Mouse (Mus musculus): ENCODE results near the gene Nr1i2. TPM values are rescaled to one million over a fixed set of nuclear protein-coding genes. Genes with fewer than 3 reads are reported as not detected.
A peak's percentile ranks its signal among the peaks of the same experiment; 100 is the strongest.
"Not testable (repeated sequence)": the region's sequence is repeated elsewhere in the genome, so short reads cannot be mapped to it uniquely, and the experiment has no call there.

The Nr1i2 gene
- polyA plus RNA-seq (2014; fragmentation: Nextera tagmentation; extraction: Ambion mirVana), result 0.13 TPM in 1 of 2 replicates, not detected in the other

GRCm38 (mm10) chr16:38294685-38295348 lies at the start of gene Nr1i2:
Gene Nr1i2 (minus strand): TSS chr16:38294824.
- H3K36me3 ChIP-seq (ENCODE audit: control insufficient read depth, insufficient read depth, low read length), result no peaks in the 10 kb centered on the region
- ATAC-seq (replicated peaks; ENCODE audit: insufficient number of reproducible peaks, low FRiP score, low TSS enrichment), result no peak
- WGBS (ENCODE audit: insufficient replicate concordance), result 57% methylated on average over 7 of the region's 7 CpGs
- H3K4me1 ChIP-seq (ENCODE audit: control insufficient read depth, insufficient read depth, low read length), result no peaks in the 10 kb centered on the region
- no peak within 1 kb of the TSS for H3K9ac ChIP-seq (ENCODE audit: low read depth, low read length)
- no peaks in the 10 kb centered on the region for H3K27me3 ChIP-seq (ENCODE audit: control insufficient read depth, insufficient read depth, low read length)
- H3K27ac ChIP-seq (ENCODE audit: low read depth, low read length), result no peak within 1 kb of the TSS
- H3K4me3 ChIP-seq (ENCODE audit: low read depth, low read length), result no peak within 1 kb of the TSS
- no peaks in the 10 kb centered on the region for H3K9me3 ChIP-seq (replicated peaks; ENCODE audit: control insufficient read depth, low read length)
- no peak within 1 kb of the TSS for H3K4me2 ChIP-seq

GRCm38 (mm10) chr16:38341396-38342324 lies 47.0 kb upstream of the Nr1i2 start, which contains the start of gene Maats1:
Gene Maats1 (minus strand): TSS chr16:38342143.
- ATAC-seq (replicated peaks; ENCODE audit: insufficient number of reproducible peaks, low FRiP score, low TSS enrichment), result peak; percentile 64
- Histone ChIP-seq H3K9me3 (replicated peaks; ENCODE audit: control insufficient read depth, low read length) (no peaks in the 10 kb centered on the region; the same call in 1 of the 2 replicates), H3K27ac (ENCODE audit: low read depth, low read length) (no peak within 1 kb of the TSS), H3K4me1 (ENCODE audit: control insufficient read depth, insufficient read depth, low read length) (peaks cover 2% of the 10 kb centered on the region; the same call in 1 of the 2 replicates), H3K27me3 (ENCODE audit: control insufficient read depth, insufficient read depth, low read length) (no peaks in the 10 kb centered on the region), H3K9ac (ENCODE audit: low read depth, low read length) (peak within 1 kb of the TSS; percentile 54), H3K4me3 (ENCODE audit: low read depth, low read length) (peak within 1 kb of the TSS; percentile 41), H3K36me3 (ENCODE audit: control insufficient read depth, insufficient read depth, low read length) (no peaks in the 10 kb centered on the region), H3K4me2 (peak within 1 kb of the TSS; percentile 75)
- 11% methylated on average over 30 of the region's 30 CpGs for WGBS (ENCODE audit: insufficient replicate concordance)

- H3K9ac ChIP-seq (ENCODE audit: low read depth, low read length); H3K27me3 ChIP-seq (ENCODE audit: control insufficient read depth, insufficient read depth, low read length); H3K4me3 ChIP-seq (ENCODE audit: low read depth, low read length); H3K27ac ChIP-seq (ENCODE audit: low read depth, low read length); H3K9me3 ChIP-seq (replicated peaks; ENCODE audit: control insufficient read depth, low read length); H3K4me1 ChIP-seq (ENCODE audit: control insufficient read depth, insufficient read depth, low read length); H3K4me2 ChIP-seq; ATAC-seq (replicated peaks; ENCODE audit: insufficient number of reproducible peaks, low FRiP score, low TSS enrichment); H3K36me3 ChIP-seq (ENCODE audit: control insufficient read depth, insufficient read depth, low read length): not testable (repeated sequence)
- whole genome bisulfite sequencing (ENCODE audit: insufficient replicate concordance), result 74% methylated on average over 4 of the region's 4 CpGs
Observed at GRCm38 (mm10) chr16:38338077-38338476, 43.5 kb upstream of the Nr1i2 start.

- Histone ChIP-seq H3K9me3 (replicated peaks; ENCODE audit: control insufficient read depth, low read length) (no peaks in the 10 kb centered on the region), H3K4me1 (ENCODE audit: control insufficient read depth, insufficient read depth, low read length) (no peaks in the 10 kb centered on the region), H3K4me3 (ENCODE audit: low read depth, low read length) (no peak overlapping the region), H3K9ac (ENCODE audit: low read depth, low read length) (no peak overlapping the region), H3K4me2 (no peak overlapping the region), H3K36me3 (ENCODE audit: control insufficient read depth, insufficient read depth, low read length) (no peaks in the 10 kb centered on the region), H3K27ac (ENCODE audit: low read depth, low read length) (no peak overlapping the region), H3K27me3 (ENCODE audit: control insufficient read depth, insufficient read depth, low read length) (no peaks in the 10 kb centered on the region)
- WGBS (ENCODE audit: insufficient replicate concordance), result 40% methylated on average over 6 of the region's 6 CpGs
- no peak for ATAC-seq (replicated peaks; ENCODE audit: insufficient number of reproducible peaks, low FRiP score, low TSS enrichment)
Observed at GRCm38 (mm10) chr16:38334431-38334830, 39.8 kb upstream of the Nr1i2 start.

- Histone ChIP-seq H3K4me3 (ENCODE audit: low read depth, low read length) (no peak overlapping the region), H3K27ac (ENCODE audit: low read depth, low read length) (no peak overlapping the region), H3K9me3 (replicated peaks; ENCODE audit: control insufficient read depth, low read length) (no peaks in the 10 kb centered on the region), H3K27me3 (ENCODE audit: control insufficient read depth, insufficient read depth, low read length) (no peaks in the 10 kb centered on the region), H3K36me3 (ENCODE audit: control insufficient read depth, insufficient read depth, low read length) (no peaks in the 10 kb centered on the region), H3K4me2 (no peak overlapping the region), H3K9ac (ENCODE audit: low read depth, low read length) (no peak overlapping the region), H3K4me1 (ENCODE audit: control insufficient read depth, insufficient read depth, low read length) (no peaks in the 10 kb centered on the region)
- ATAC-seq (replicated peaks; ENCODE audit: insufficient number of reproducible peaks, low FRiP score, low TSS enrichment), result no peak
- 79% methylated on average over 3 of the region's 3 CpGs for WGBS (ENCODE audit: insufficient replicate concordance)
Observed at GRCm38 (mm10) chr16:38329340-38329739, 34.7 kb upstream of the Nr1i2 start.

- WGBS (ENCODE audit: insufficient replicate concordance), result 80% methylated on average over 11 of the region's 11 CpGs
Observed at GRCm38 (mm10) chr16:38326778-38327397, 32.3 kb upstream of the Nr1i2 start.

GRCm38 (mm10) chr16:38324311-38324710 lies 29.7 kb upstream of the Nr1i2 start:
- H3K4me2 ChIP-seq, result no peak overlapping the region
- no peak for ATAC-seq (replicated peaks; ENCODE audit: insufficient number of reproducible peaks, low FRiP score, low TSS enrichment)
- no peak overlapping the region for H3K27ac ChIP-seq (ENCODE audit: low read depth, low read length)
- no peaks in the 10 kb centered on the region for H3K36me3 ChIP-seq (ENCODE audit: control insufficient read depth, insufficient read depth, low read length)
- no peaks in the 10 kb centered on the region for H3K27me3 ChIP-seq (ENCODE audit: control insufficient read depth, insufficient read depth, low read length)
- H3K4me1 ChIP-seq (ENCODE audit: control insufficient read depth, insufficient read depth, low read length), result no peaks in the 10 kb centered on the region
- H3K9ac ChIP-seq (ENCODE audit: low read depth, low read length), result no peak overlapping the region
- H3K4me3 ChIP-seq (ENCODE audit: low read depth, low read length), result no peak overlapping the region
- WGBS (ENCODE audit: insufficient replicate concordance), result 83% methylated on average over 15 of the region's 15 CpGs
- H3K9me3 ChIP-seq (replicated peaks; ENCODE audit: control insufficient read depth, low read length), result no peaks in the 10 kb centered on the region

More at GRCm38 (mm10) chr16:38326778-38327397, 32.3 kb upstream of the Nr1i2 start:
- no peaks in the 10 kb centered on the region for H3K36me3 ChIP-seq (ENCODE audit: control insufficient read depth, insufficient read depth, low read length)
- no peaks in the 10 kb centered on the region for H3K27me3 ChIP-seq (ENCODE audit: control insufficient read depth, insufficient read depth, low read length)
- H3K27ac ChIP-seq (ENCODE audit: low read depth, low read length), result no peak overlapping the region
- H3K4me3 ChIP-seq (ENCODE audit: low read depth, low read length), result no peak overlapping the region
- ATAC-seq (replicated peaks; ENCODE audit: insufficient number of reproducible peaks, low FRiP score, low TSS enrichment), result no peak
- no peaks in the 10 kb centered on the region for H3K9me3 ChIP-seq (replicated peaks; ENCODE audit: control insufficient read depth, low read length)
- no peaks in the 10 kb centered on the region for H3K4me1 ChIP-seq (ENCODE audit: control insufficient read depth, insufficient read depth, low read length)
- H3K9ac ChIP-seq (ENCODE audit: low read depth, low read length), result no peak overlapping the region
- H3K4me2 ChIP-seq, result no peak overlapping the region

GRCm38 (mm10) chr16:38321452-38321935 lies 26.9 kb upstream of the Nr1i2 start:
- Histone ChIP-seq H3K4me2 (peak overlapping the region; percentile 49), H3K9ac (ENCODE audit: low read depth, low read length) (no peak overlapping the region), H3K4me3 (ENCODE audit: low read depth, low read length) (no peak overlapping the region), H3K27me3 (ENCODE audit: control insufficient read depth, insufficient read depth, low read length) (no peaks in the 10 kb centered on the region), H3K4me1 (ENCODE audit: control insufficient read depth, insufficient read depth, low read length) (no peaks in the 10 kb centered on the region), H3K36me3 (ENCODE audit: control insufficient read depth, insufficient read depth, low read length) (no peaks in the 10 kb centered on the region), H3K9me3 (replicated peaks; ENCODE audit: control insufficient read depth, low read length) (no peaks in the 10 kb centered on the region), H3K27ac (ENCODE audit: low read depth, low read length) (no peak overlapping the region)
- 25% methylated on average over 17 of the region's 17 CpGs for WGBS (ENCODE audit: insufficient replicate concordance)
- ATAC-seq (replicated peaks; ENCODE audit: insufficient number of reproducible peaks, low FRiP score, low TSS enrichment), result no peak

Measured in heart, embryonic 11.5 days (tissue).